Mouse (Mus musculus) liver, embryonic 14.5 days (tissue): ENCODE results near the gene Sorcs1. TPM values are rescaled to one million over a fixed set of nuclear protein-coding genes. Genes with fewer than 3 reads are reported as not detected.

Source experiments
- ATAC-seq: fragments of 200-750 bp; cut with Nextera tagmentation; 2 replicates; pipeline ENCODE4 v1.8.0; 2017; ENCODE audit warnings: moderate number of reproducible peaks, mild to moderate bottlenecking, moderate library complexity; ENCODE audit not compliant: insufficient read depth
- DNase-seq, 3 experiments: peaks; one replicate each; pipeline ENCODE4 v3.0.0-alpha.2; 2012 to 2013; ENCODE audit warnings: low read depth in 3 of 3, low spot score in 3 of 3
- H3K27ac ChIP-seq: fragments of 300-500 bp; sonication (generic); 2 replicates; pipeline ENCODE4 v1.5.1; 2014; ENCODE audit warnings: moderate library complexity, mild to moderate bottlenecking, control low read depth, inconsistent platforms
- H3K27me3 ChIP-seq: fragments of 300-500 bp; sonication (generic); 2 replicates; pipeline ENCODE4 v1.6.1; 2014; ENCODE audit warnings: mild to moderate bottlenecking, low read length, moderate library complexity; ENCODE audit not compliant: control insufficient read depth, insufficient read depth
- H3K36me3 ChIP-seq: fragments of 300-500 bp; sonication (generic); replicated peaks from 2 replicates; pipeline ENCODE4 v1.6.1; 2014; ENCODE audit warnings: low read depth; ENCODE audit not compliant: control insufficient read depth, insufficient read depth
- H3K4me1 ChIP-seq, 2 experiments: fragments of 200-500 bp in 1 of 2; fragments of 300-500 bp in 1 of 2; sonication (generic) in 1 of 2; replicated peaks; 2 replicates each; pipeline ENCODE4 v1.6.1; 2012 to 2014; ENCODE audit warnings: antibody characterized with exemption in 1 of 2, inconsistent platforms in 1 of 2, low read length in 1 of 2; ENCODE audit not compliant: control insufficient read depth in 2 of 2, insufficient read depth in 2 of 2
- H3K4me2 ChIP-seq: fragments of 300-500 bp; sonication (generic); 2 replicates; pipeline ENCODE4 v1.6.1; 2014; ENCODE audit warnings: low read depth, mild to moderate bottlenecking, control low read depth, moderate library complexity
- H3K4me3 ChIP-seq, 2 experiments: fragments of 200-500 bp in 1 of 2; fragments of 300-500 bp in 1 of 2; sonication (generic) in 1 of 2; 2 replicates each; pipeline ENCODE4 v1.5.1; 2012 to 2014; ENCODE audit warnings: low read depth in 2 of 2, low read length in 2 of 2, mild to moderate bottlenecking in 2 of 2, control low read depth in 1 of 2, inconsistent platforms in 1 of 2, moderate library complexity in 1 of 2; ENCODE audit not compliant: insufficient read depth in 1 of 2
- H3K9ac ChIP-seq: fragments of 300-500 bp; sonication (generic); replicated peaks from 2 replicates; pipeline ENCODE4 v1.6.1; 2014; ENCODE audit warnings: mild to moderate bottlenecking, control low read depth, moderate library complexity
- H3K9me3 ChIP-seq: fragments of 300-500 bp; sonication (generic); 2 replicates; pipeline ENCODE4 v1.6.1; 2016; ENCODE audit warnings: low read length, mixed read lengths; ENCODE audit not compliant: control insufficient read depth
- CTCF ChIP-seq: IDR thresholded peaks from 2 replicates; pipeline ENCODE4 v1.5.1; 2016; ENCODE audit warnings: antibody characterized with exemption, low read depth, control low read depth
- EP300 ChIP-seq: IDR thresholded peaks from 2 replicates; pipeline ENCODE4 v1.6.1; 2016; ENCODE audit warnings: antibody characterized with exemption, low read depth
- WGBS: fragments of 180-500 bp; shearing (Covaris S2); extraction: QIAGEN DNeasy Blood & Tissue Kit; methylation state at CpG from one replicate; pipeline ENCODE4 v1.1.7; 2014; ENCODE audit not compliant: insufficient replicate concordance; 5-methylcytosine and 5-hydroxymethylcytosine counted together
- polyA plus RNA-seq, 2 experiments: library from polyadenylated mRNA; depleted of rRNA in 1 of 2; stranded (reverse) in 1 of 2; unstranded in 1 of 2; fragments of >200 nt; fragmentation: Nextera tagmentation in 1 of 2; extraction: Ambion mirVana in 1 of 2; gene quantifications; 2 replicates each; pipeline versions ENCODE4 v1.2.1 to v1.2.3; 2012 to 2014

Gene Sorcs1
- polyA plus RNA-seq, 2 experiments: 0.13 to 0.28 TPM

DNA sequence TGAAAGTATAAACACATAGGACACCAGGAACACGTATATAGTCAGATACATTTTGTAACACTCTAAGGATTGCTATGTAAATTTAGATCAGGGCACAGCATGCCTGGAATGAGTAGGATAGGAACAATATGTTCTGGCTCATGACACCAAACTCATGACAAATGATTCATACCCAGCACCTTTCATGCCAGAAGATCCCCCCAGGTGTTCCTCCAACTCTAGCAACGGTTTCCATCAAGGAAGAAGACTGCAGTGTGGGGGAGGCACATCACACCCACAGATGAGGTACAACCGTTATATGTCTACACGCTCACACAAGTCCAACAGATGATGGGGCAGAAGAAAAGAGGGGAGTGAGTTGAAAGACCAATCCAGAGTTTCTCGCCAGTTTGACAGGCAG, 3.5 kb downstream of the Sorcs1 start:
- Histone ChIP-seq H3K4me1 (no peaks in the 10 kb centered on the region), H3K9me3 (no peaks in the 10 kb centered on the region), H3K27me3 (peaks cover 10% of the 10 kb centered on the region), H3K4me3 (no peak overlapping the region), H3K27ac (no peak overlapping the region), H3K36me3 (no peaks in the 10 kb centered on the region), H3K9ac (no peak overlapping the region), H3K4me2 (no peak overlapping the region)
- TF ChIP-seq EP300: no peak
- TF ChIP-seq CTCF: no peak
- ATAC-seq (no peak), DNase-seq (no peak)
- WGBS: 48% methylated on average over 5 of the region's 5 CpGs

DNA sequence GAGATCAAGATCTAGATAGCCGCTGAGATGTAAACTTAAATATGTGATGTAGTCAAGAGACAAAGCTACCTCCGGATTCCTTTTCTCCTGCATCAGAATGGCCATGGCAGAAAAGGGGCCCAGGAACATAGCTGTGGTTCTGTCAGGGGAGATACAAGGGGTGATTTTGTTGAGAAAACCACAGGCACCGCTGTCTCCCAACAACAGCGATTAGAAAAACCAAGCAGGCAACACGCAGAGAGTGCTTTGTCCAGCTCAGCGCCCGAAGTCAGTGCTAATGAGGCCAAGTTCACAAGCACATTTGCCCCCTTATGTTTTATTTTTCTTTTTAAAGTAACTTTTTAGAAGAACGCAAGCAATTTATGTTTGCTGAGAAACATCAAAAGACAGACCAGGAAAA, 10.9 kb downstream of the Sorcs1 start:
- no peak for ATAC-seq
- no peak overlapping the region for H3K9ac ChIP-seq
- no peak overlapping the region for H3K4me2 ChIP-seq
- H3K4me1 ChIP-seq: no peaks in the 10 kb centered on the region
- no peaks in the 10 kb centered on the region for H3K36me3 ChIP-seq
- no peak for DNase-seq
- 63% methylated on average over 8 of the region's 8 CpGs for WGBS
- H3K27ac ChIP-seq: no peak overlapping the region
- no peak for TF ChIP-seq EP300
- no peak for TF ChIP-seq CTCF
- H3K9me3 ChIP-seq: no peaks in the 10 kb centered on the region
- H3K27me3 ChIP-seq: no peaks in the 10 kb centered on the region
- no peak overlapping the region for H3K4me3 ChIP-seq

DNA sequence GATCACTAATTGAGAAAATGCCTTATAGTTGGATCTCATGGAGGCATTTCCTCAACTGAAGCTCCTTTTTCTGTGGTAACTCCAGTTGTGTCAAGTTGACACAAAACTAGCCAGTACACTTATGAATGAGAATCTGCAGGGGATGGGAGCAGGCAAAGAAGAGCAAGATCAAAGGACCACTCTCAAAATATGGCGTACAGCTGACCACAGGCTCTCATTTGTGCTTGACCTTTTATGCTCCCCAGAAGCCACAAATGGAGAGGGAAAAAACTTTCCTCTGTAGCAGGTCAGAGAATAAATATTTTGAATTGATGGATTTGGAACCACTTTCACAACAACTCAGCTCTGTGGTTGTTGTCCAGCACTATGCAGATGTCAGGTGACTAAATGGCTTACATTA, 14.1 kb downstream of the Sorcs1 start:
- no peak overlapping the region for H3K27ac ChIP-seq
- no peak overlapping the region for H3K4me3 ChIP-seq
- H3K4me1 ChIP-seq: no peaks in the 10 kb centered on the region
- no peak overlapping the region for H3K4me2 ChIP-seq
- no peaks in the 10 kb centered on the region for H3K36me3 ChIP-seq
- 48% methylated on average over 1 of the region's 1 CpGs for WGBS
- no peaks in the 10 kb centered on the region for H3K9me3 ChIP-seq
- no peaks in the 10 kb centered on the region for H3K27me3 ChIP-seq
- no peak for TF ChIP-seq CTCF
- no peak for TF ChIP-seq EP300
- no peak for DNase-seq
- no peak overlapping the region for H3K9ac ChIP-seq
- ATAC-seq: no peak

DNA sequence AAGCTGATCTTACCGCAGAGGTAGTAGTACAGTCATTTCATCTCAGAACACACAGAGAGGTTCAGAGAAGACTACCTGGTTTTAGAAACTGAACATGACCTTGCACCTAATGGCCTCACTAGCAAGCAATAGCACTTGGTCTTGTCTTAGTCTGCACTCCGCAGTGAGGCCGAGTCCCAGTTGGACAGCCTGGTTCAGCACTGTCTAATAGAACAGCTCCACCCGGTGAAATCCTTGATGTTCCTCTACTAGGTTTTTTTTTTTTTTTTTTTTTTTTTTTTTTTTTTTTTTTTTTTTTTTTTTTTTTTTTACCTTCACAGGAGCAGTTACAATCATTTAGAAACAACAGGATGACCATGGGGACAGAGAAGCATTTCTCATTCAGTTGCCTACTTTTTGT, 19.3 kb downstream of the Sorcs1 start:
- H3K4me3 ChIP-seq: no peak overlapping the region
- DNase-seq (no peak), ATAC-seq (no peak)
- H3K9me3 ChIP-seq: no peaks in the 10 kb centered on the region
- no peaks in the 10 kb centered on the region for H3K27me3 ChIP-seq
- no peak overlapping the region for H3K27ac ChIP-seq
- H3K4me1 ChIP-seq: no peaks in the 10 kb centered on the region
- TF ChIP-seq CTCF (no peak), EP300 (no peak)
- no peaks in the 10 kb centered on the region for H3K36me3 ChIP-seq
- 46% methylated on average over 4 of the region's 4 CpGs for WGBS
- H3K4me2 ChIP-seq: no peak overlapping the region
- H3K9ac ChIP-seq: no peak overlapping the region

DNA sequence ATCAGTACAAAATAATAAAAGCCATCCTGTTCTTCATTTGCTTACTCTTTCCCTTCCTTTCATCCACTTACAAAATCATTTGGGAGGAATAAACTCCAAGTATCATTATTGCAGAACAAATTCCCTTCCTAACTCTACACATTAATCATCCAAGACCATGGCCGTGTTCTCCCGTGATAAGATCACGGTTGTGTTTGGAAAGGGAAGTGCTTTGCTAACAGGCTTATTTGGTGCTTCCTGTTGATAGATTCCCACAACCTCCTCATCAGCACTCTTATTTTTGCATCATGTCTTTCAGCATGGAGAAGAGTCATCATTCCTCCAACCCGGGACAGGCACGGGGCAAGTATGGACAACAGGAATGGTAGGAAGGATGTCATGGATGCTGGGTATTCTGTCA, 25.7 kb downstream of the Sorcs1 start:
- ATAC-seq: no peak
- Histone ChIP-seq H3K36me3 (no peaks in the 10 kb centered on the region), H3K9ac (no peak overlapping the region), H3K27me3 (no peaks in the 10 kb centered on the region), H3K4me1 (no peaks in the 10 kb centered on the region), H3K27ac (no peak overlapping the region), H3K4me3 (no peak overlapping the region), H3K9me3 (no peaks in the 10 kb centered on the region), H3K4me2 (no peak overlapping the region)
- WGBS: 11% methylated on average over 5 of the region's 5 CpGs
- TF ChIP-seq CTCF (no peak), EP300 (no peak)
- DNase-seq: no peak
